Mouse (Mus musculus) heart, postnatal 25 days (tissue): Measurements from ENCODE around the gene Paqr7. TPM values are rescaled to one million over a fixed set of nuclear protein-coding genes. Genes with fewer than 3 reads are reported as not detected.

Experiments used
- DNase-seq: peaks from one replicate; pipeline ENCODE4 v3.0.0; 2022; ENCODE audit warnings: low spot score
- intact Hi-C: fragments of 180-260 bp; cut with DNase I; formaldehyde crosslinking; loops from one replicate; pipeline ENCODE4 v1.15.1; 2025
- total RNA-seq, 2 experiments: library from RNA; stranded (reverse); gene quantifications; 2 replicates each; pipeline ENCODE4 v1.2.3; 2021

The Paqr7 gene
- total RNA-seq, 2 experiments from 2014 or later = 16.9 to 17.4 TPM

DNA sequence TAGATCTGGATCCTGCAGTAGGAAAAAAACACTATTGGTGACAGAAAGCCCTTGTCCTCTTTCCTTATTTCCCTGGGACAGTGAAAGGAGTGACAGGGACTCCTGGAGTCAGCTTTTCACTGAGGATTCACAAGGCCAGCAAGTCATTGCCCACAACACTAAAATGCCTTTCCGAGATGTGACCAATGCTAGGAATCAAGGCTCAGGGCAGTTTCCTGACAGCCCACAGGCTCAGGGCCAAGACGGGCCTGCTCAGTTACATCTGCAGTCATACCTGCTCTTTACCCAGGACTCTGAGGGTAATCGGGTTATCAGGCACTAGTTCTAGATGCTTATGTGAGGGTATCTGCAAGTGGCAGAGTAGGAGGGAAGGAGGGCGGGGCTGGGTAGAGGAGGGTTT lies 26.9 kb downstream of the Paqr7 start:
- DNase-seq = no peak
- intact Hi-C loops = no loop called here

DNA sequence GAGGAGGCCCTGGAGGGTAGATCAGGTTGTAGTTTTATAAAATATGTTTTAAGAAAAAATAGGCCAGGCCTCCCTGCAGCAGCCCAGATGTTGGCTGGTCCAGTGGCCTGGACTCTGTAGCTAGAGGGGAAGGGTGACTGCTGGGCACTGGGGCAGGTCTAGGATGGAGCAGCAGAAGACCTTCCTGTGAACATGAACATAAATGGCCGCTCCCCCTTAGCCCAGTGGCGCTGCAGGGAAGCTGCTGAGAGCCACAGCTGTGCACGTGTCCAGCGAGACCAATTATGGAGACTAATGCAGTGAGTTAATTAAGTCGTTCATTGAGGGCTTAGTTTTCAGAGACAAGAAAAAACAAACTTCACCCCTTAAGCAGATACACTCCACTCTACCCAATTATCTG lies 29.3 kb downstream of the Paqr7 start:
- DNase-seq = no peak
- intact Hi-C loops = no loop called here

GRCm38 (mm10) chr4:134526220-134526619 lies 29.7 kb downstream of the Paqr7 start:
- DNase-seq = no peak
- intact Hi-C loops = no loop called here

GRCm38 (mm10) chr4:134532928-134533327 lies 36.4 kb downstream of the Paqr7 start:
- intact Hi-C loops = no loop called here
- no peak for DNase-seq

DNA sequence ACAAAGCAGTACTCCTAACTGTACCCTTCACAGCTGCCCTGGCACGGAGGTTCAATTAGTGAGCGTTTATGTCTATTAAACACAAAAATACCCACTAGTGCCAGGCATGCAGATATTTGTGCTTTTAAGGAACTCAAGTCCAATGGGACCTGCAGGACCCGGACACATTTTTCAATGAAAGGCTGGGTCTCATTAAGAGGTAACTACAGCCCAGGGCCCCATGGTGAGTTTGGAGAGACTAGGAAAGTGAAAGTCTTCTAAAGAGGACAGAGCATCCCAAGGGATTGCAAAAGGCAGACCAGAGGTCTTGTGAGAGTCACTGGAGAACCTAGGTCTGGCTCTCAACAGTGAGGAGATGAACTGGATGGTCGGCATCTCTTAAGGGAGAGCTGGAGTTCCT lies 36.9 kb downstream of the Paqr7 start:
- intact Hi-C loops = no loop called here
- no peak for DNase-seq

GRCm38 (mm10) chr4:134534124-134534886 lies 37.8 kb downstream of the Paqr7 start:
- intact Hi-C loops = no loop called here
- DNase-seq = peak; percentile 42

DNA sequence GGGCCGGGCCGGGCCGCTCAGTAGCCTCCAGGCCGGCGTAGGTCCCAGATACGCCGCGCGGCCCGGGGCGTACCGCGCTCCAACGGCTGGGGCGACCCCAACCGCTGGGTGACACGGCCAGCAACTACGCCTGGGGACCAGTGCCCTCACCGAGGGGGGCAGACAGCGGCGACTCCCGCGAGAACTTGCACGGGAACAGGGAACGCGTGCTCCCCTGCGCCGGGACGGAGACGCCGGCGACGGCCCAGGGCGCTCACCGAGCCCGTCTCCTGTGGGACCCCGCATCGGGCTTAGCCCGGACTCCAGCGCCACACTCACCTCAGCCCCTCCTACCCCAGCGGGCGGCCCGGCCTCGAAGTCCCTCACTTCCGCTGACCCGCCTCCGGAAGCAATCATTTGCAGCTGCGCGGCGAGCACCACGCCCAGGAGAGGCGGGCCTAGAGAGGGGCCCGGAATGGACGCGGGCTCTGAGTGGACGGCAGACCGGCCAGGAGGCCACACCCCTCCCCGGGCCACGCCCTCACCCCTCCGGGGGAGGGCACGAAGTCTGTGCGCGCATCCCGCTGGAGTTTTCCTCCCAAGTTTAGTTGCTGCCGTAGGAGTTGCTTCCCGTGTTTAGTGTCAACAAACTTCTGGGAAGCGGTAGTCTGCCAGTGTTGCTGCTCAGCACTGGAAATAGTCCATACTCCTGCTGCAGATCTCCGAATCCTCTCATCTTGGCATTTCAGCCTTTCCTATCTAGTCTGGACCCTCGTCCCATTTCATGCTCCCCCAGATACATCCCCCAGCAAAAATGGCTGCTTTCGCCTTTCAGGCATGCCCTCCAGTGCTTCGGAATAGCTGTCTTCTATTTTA lies 38.7 kb downstream of the Paqr7 start, which contains the start of gene Mtfr1l:
TSS of gene Mtfr1l (minus strand) at position 456 of the 855 bp plus-strand sequence.
- intact Hi-C loops = no loop called here
- DNase-seq = peak; percentile 98

- intact Hi-C loops = no loop called here
- DNase-seq = no peak
Observed at GRCm38 (mm10) chr4:134535787-134536151, 39.3 kb downstream of the Paqr7 start.

GRCm38 (mm10) chr4:134538997-134539580 lies 42.6 kb downstream of the Paqr7 start:
- DNase-seq = no peak
- intact Hi-C loops = no loop called here

DNA sequence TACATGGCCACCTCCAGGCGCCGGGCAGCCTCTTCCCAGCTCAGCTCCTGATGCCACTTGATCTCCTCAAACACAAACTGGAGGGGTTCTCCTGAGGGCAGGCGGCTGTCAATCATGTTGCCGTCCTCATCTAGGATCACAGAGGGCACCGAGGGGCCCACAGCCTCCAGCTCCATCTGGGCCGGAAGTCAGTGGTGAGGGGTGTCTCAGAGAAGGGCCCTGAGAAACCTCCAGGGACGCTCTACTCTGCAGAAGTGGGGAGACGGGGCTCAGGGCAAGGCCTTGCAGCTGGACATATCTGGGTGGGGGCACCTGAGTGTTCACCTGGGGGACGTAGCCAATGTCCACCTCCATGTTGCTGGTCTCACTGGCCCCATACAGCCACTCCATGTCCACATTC lies 46.2 kb downstream of the Paqr7 start:
- DNase-seq = no peak
- intact Hi-C loops = loop anchor here (1.0 to 10.0 kb wide), 3 partner anchors 170 to 342 kb away; no protein-coding TSS in a partner anchor

- intact Hi-C loops = loop anchor here (1.0 to 10.0 kb wide), 3 partner anchors 169 to 342 kb away; no protein-coding TSS in a partner anchor
Observed at GRCm38 (mm10) chr4:134543261-134543660, 46.8 kb downstream of the Paqr7 start.

GRCm38 (mm10) chr4:134546814-134547705 lies 50.6 kb downstream of the Paqr7 start:
- DNase-seq = no peak
- intact Hi-C loops = loop anchor here (10.0 kb wide), 1 partner anchor 338 kb away; no protein-coding TSS in a partner anchor

More at GRCm38 (mm10) chr4:134543261-134543660, 46.8 kb downstream of the Paqr7 start:
- peak; percentile 71 for DNase-seq

GRCm38 (mm10) chr4:134548169-134548938 lies 51.9 kb downstream of the Paqr7 start:
- DNase-seq = no peak
- intact Hi-C loops = loop anchor here (10.0 kb wide), 1 partner anchor 336 kb away; no protein-coding TSS in a partner anchor

GRCm38 (mm10) chr4:134549899-134550298 lies 53.4 kb downstream of the Paqr7 start:
- intact Hi-C loops = loop anchor here (10.0 kb wide), 1 partner anchor 335 kb away; no protein-coding TSS in a partner anchor
- no peak for DNase-seq

GRCm38 (mm10) chr4:134551494-134552316 lies 55.2 kb downstream of the Paqr7 start, which contains the start of gene Selenon:
Selenon (minus strand) TSS chr4:134552166.
- peak; percentile 70 for DNase-seq
- intact Hi-C loops = no loop called here

DNA sequence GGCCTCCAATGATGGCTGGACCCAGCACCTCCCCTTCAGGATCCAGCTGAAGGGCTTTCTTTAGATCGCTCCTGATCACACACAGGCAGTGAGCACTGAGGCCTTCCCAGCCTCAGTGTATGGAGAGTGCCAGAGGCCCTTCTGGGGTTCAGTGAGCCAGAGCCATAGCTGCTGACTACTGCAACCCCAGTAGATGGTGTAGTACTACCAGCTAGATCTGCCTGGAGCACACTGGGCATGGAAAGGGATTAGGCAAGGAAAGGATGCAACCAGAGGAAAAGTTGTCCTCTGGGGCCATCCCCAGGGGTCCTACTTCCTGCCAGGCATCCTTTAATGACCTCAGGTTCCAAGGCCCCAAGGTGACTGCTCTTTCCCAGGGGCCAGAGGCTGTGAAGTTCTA lies 57.1 kb downstream of the Paqr7 start:
- intact Hi-C loops = no loop called here
- DNase-seq = no peak

- intact Hi-C loops = no loop called here
- DNase-seq = no peak
Observed at GRCm38 (mm10) chr4:134555956-134556580, 59.6 kb downstream of the Paqr7 start.
